Mouse (Mus musculus) myocyte (in vitro differentiated cells): ENCODE measurements around the gene Hoxd10. TPM values are rescaled to one million over a fixed set of nuclear protein-coding genes. Genes with fewer than 3 reads are reported as not detected.

Experiments used
- H3K27me3 ChIP-seq: one replicate; pipeline ENCODE4 v1.6.1; 2011; ENCODE audit not compliant: control insufficient read depth, insufficient read depth, insufficient read length
- H3K36me3 ChIP-seq: one replicate; pipeline ENCODE4 v1.6.1; 2011; ENCODE audit not compliant: control insufficient read depth, insufficient read depth
- H3K4me2 ChIP-seq: one replicate; pipeline ENCODE4 v1.6.1; 2011; ENCODE audit warnings: low read depth, control low read depth
- H3K4me3 ChIP-seq: one replicate; pipeline ENCODE4 v1.5.1; 2011; ENCODE audit warnings: mild to moderate bottlenecking, control low read depth, moderate library complexity
- H3K79me2 ChIP-seq: one replicate; pipeline ENCODE4 v1.6.1; 2011; ENCODE audit not compliant: control insufficient read depth, insufficient read depth
- H3ac ChIP-seq: one replicate; pipeline ENCODE4 v1.6.1; 2011; ENCODE audit not compliant: control insufficient read depth, insufficient read length
- CEBPB ChIP-seq: IDR thresholded peaks from 2 replicates; pipeline ENCODE4 v1.6.1; 2011; ENCODE audit warnings: mild to moderate bottlenecking, moderate library complexity; ENCODE audit not compliant: poor library complexity, insufficient read depth, severe bottlenecking
- E2F4 ChIP-seq: IDR thresholded peaks from one replicate; pipeline ENCODE4 v1.6.1; 2011; ENCODE audit warnings: mild to moderate bottlenecking, control low read depth, moderate library complexity; ENCODE audit not compliant: insufficient read depth
- MAX ChIP-seq: IDR thresholded peaks from one replicate; pipeline ENCODE4 v1.6.1; 2011; ENCODE audit warnings: low read depth, mild to moderate bottlenecking, control low read depth
- MYOD1 ChIP-seq, 3 experiments: IDR thresholded peaks; one replicate each; pipeline ENCODE4 v1.6.1; 2011; ENCODE audit warnings: control low read depth in 2 of 3, low read depth in 2 of 3, mild to moderate bottlenecking in 2 of 3, moderate library complexity in 1 of 3; ENCODE audit not compliant: insufficient read length in 2 of 3, control insufficient read depth in 1 of 3
- MYOG ChIP-seq, 3 experiments: IDR thresholded peaks; one replicate each; pipeline ENCODE4 v1.6.1; 2011; ENCODE audit warnings: control low read depth in 2 of 3, low read depth in 2 of 3, mild to moderate bottlenecking in 2 of 3; ENCODE audit not compliant: insufficient read length in 2 of 3, control insufficient read depth in 1 of 3, insufficient read depth in 1 of 3
- POLR2A ChIP-seq: IDR thresholded peaks from one replicate; pipeline ENCODE4 v1.6.1; 2011; ENCODE audit warnings: low read depth, mild to moderate bottlenecking, control low read depth, moderate library complexity; ENCODE audit not compliant: insufficient read length
- POLR2AphosphoS2 ChIP-seq: IDR thresholded peaks from one replicate; pipeline ENCODE4 v1.6.1; 2011; ENCODE audit warnings: low read depth, control low read depth; ENCODE audit not compliant: insufficient read length
- REST ChIP-seq: IDR thresholded peaks from one replicate; pipeline ENCODE4 v1.6.1; 2011; ENCODE audit warnings: mild to moderate bottlenecking, control low read depth, moderate library complexity; ENCODE audit not compliant: insufficient read depth, insufficient read length
- SRF ChIP-seq: IDR thresholded peaks from one replicate; pipeline ENCODE4 v1.6.1; 2011; ENCODE audit warnings: low read depth; ENCODE audit not compliant: control insufficient read depth, insufficient read length
- TCF12 ChIP-seq: IDR thresholded peaks from one replicate; pipeline ENCODE4 v1.6.1; 2011; ENCODE audit warnings: mild to moderate bottlenecking, control low read depth; ENCODE audit not compliant: poor library complexity, insufficient read depth, severe bottlenecking
- TCF3 ChIP-seq: IDR thresholded peaks from one replicate; pipeline ENCODE4 v1.6.1; 2011; ENCODE audit warnings: low read depth, control low read depth; ENCODE audit not compliant: insufficient read length
- USF1 ChIP-seq: IDR thresholded peaks from one replicate; pipeline ENCODE4 v1.6.1; 2011; ENCODE audit warnings: low read depth, mild to moderate bottlenecking, control low read depth, moderate library complexity
- polyA plus RNA-seq: library from polyadenylated mRNA; unstranded; fragments of >200 nt; fragmentation: generic; extraction: Trizol; gene quantifications from one replicate; pipeline ENCODE4 v1.2.1, GENCODE M21; 2012; ENCODE audit warnings: missing spikeins

The Hoxd10 gene
- polyA plus RNA-seq, 1 experiment, result not detected

GRCm38 (mm10) chr2:74660421-74661375 lies 31.0 kb upstream of the Hoxd10 start:
- TF ChIP-seq MYOG (IDR thresholded peaks at IDR 0.05; ENCODE audit: control insufficient read depth in 1 of 3, insufficient read depth in 1 of 3, insufficient read length in 2 of 3, low read depth in 2 of 3) (no peak), SRF (no peak), USF1 (no peak), MYOD1 (IDR thresholded peaks at IDR 0.05; ENCODE audit: control insufficient read depth in 1 of 3, insufficient read length in 2 of 3, low read depth in 2 of 3) (no peak), MAX (no peak), TCF3 (no peak)

DNA sequence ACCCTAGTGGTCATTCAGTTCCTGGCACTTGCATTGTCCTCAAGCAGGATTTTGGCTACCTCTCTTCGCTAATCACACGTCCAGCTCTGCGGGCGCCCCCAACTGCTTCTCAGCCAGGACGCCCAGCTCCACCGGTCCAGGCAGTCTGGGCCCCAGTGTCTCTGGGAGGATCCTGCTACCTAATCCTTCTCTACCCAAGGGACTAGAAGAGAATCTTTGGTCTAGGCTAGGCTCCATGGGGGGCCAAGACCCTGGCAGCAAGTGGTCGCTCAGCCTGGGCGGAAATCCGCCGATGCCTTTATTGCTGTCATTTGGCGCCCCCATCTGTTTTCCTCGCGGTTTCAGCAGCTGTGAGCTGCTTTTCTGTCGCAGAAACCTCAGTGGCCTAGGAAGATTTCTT lies 30.0 kb upstream of the Hoxd10 start:
- H3K27me3 ChIP-seq, result peaks cover 50% of the 10 kb centered on the region
- TF ChIP-seq MYOD1 (IDR thresholded peaks at IDR 0.05; ENCODE audit: control insufficient read depth in 1 of 3, insufficient read length in 2 of 3, low read depth in 2 of 3), result no peak
- H3K79me2 ChIP-seq, result no peaks in the 10 kb centered on the region
- no peak overlapping the region for H3K4me3 ChIP-seq
- no peak overlapping the region for H3K4me2 ChIP-seq
- no peak overlapping the region for H3ac ChIP-seq
- no peaks in the 10 kb centered on the region for H3K36me3 ChIP-seq

More at GRCm38 (mm10) chr2:74660421-74661375, 31.0 kb upstream of the Hoxd10 start:
- no peak overlapping the region for H3K4me3 ChIP-seq
- H3K27me3 ChIP-seq, result peaks cover 43% of the 10 kb centered on the region
- H3K36me3 ChIP-seq, result no peaks in the 10 kb centered on the region
- H3ac ChIP-seq, result no peak overlapping the region
- H3K79me2 ChIP-seq, result no peaks in the 10 kb centered on the region
- no peak overlapping the region for H3K4me2 ChIP-seq

GRCm38 (mm10) chr2:74663291-74663925 lies 28.3 kb upstream of the Hoxd10 start:
- peaks cover 60% of the 10 kb centered on the region for H3K27me3 ChIP-seq
- peak overlapping the region; percentile 37 for H3K4me2 ChIP-seq
- no peak overlapping the region for H3K4me3 ChIP-seq
- no peaks in the 10 kb centered on the region for H3K36me3 ChIP-seq
- no peak overlapping the region for H3ac ChIP-seq
- H3K79me2 ChIP-seq, result no peaks in the 10 kb centered on the region
- TF ChIP-seq CEBPB (no peak), E2F4 (no peak), MYOG (IDR thresholded peaks at IDR 0.05; ENCODE audit: control insufficient read depth in 1 of 3, insufficient read depth in 1 of 3, insufficient read length in 2 of 3, low read depth in 2 of 3) (no peak), MAX (no peak), REST (no peak), POLR2A (no peak), USF1 (no peak)

GRCm38 (mm10) chr2:74666411-74666810 lies 25.3 kb upstream of the Hoxd10 start:
- Histone ChIP-seq H3K4me3 (no peak overlapping the region), H3K79me2 (no peaks in the 10 kb centered on the region), H3K27me3 (peaks cover 46% of the 10 kb centered on the region), H3ac (no peak overlapping the region), H3K4me2 (no peak overlapping the region), H3K36me3 (no peaks in the 10 kb centered on the region)
- no peak for TF ChIP-seq CEBPB
- TF ChIP-seq POLR2A, result no peak
- TF ChIP-seq MYOG (IDR thresholded peaks at IDR 0.05; ENCODE audit: control insufficient read depth in 1 of 3, insufficient read depth in 1 of 3, insufficient read length in 2 of 3, low read depth in 2 of 3), result no peak
- no peak for TF ChIP-seq TCF12
- TF ChIP-seq USF1, result no peak
- TF ChIP-seq REST, result no peak
- TF ChIP-seq MAX, result no peak
- no peak for TF ChIP-seq POLR2AphosphoS2
- no peak for TF ChIP-seq E2F4
- TF ChIP-seq SRF, result no peak
- TF ChIP-seq TCF3, result no peak
- TF ChIP-seq MYOD1 (IDR thresholded peaks at IDR 0.05; ENCODE audit: control insufficient read depth in 1 of 3, insufficient read length in 2 of 3, low read depth in 2 of 3), result no peak

- Histone ChIP-seq H3ac (no peak overlapping the region), H3K4me2 (no peak overlapping the region), H3K36me3 (no peaks in the 10 kb centered on the region), H3K27me3 (peaks cover 39% of the 10 kb centered on the region), H3K4me3 (no peak overlapping the region), H3K79me2 (no peaks in the 10 kb centered on the region)
- TF ChIP-seq TCF12, result no peak
- no peak for TF ChIP-seq E2F4
- TF ChIP-seq CEBPB, result no peak
Measured at GRCm38 (mm10) chr2:74667191-74667841, 24.4 kb upstream of the Hoxd10 start.
